Mouse (Mus musculus): ENCODE measurements around the gene Efhd1.

DNA sequence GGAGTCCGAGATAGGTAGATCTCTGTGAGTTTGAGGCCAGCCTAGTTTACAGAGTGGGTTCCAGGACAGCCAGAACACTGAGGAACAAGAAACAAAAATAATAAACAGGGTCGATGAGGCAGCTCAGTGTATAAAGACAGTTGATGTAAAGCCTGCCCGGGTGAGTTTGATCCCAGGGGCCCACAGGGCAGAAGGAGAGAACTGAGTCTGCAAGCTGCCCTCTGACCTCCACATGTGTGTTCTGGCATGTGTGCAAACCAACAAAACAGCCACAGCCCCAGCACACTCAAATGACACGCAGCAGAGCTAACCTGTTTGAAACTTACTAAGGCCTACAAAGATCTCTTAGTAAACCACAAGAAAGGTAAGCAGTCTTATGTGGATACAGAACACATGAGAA lies 30.8 kb downstream of the Efhd1 start:
- TF ChIP-seq ZNF384 (IDR thresholded peaks at IDR 0.05; ENCODE audit: low read depth, low read length) = no peak
- TF ChIP-seq HCFC1 (IDR thresholded peaks at IDR 0.05; ENCODE audit: borderline replicate concordance, insufficient read depth, low read length) = no peak
- TF ChIP-seq CHD2 (IDR thresholded peaks at IDR 0.05; ENCODE audit: low read depth, low read length) = no peak
- no peak for TF ChIP-seq MAFK (IDR thresholded peaks at IDR 0.05; ENCODE audit: insufficient read depth, low read depth, low read length)
